Mouse (Mus musculus) ES-Bruce4 (cell line): Measurements from ENCODE around the gene Krtap27-1. TPM values are rescaled to one million over a fixed set of nuclear protein-coding genes. Genes with fewer than 3 reads are reported as not detected.
A peak's percentile ranks its signal among the peaks of the same experiment; 100 is the strongest.

Experiments
- H3K27ac ChIP-seq: 2 replicates; pipeline ENCODE4 v1.5.1; 2012; ENCODE audit warnings: low read length, inconsistent platforms; ENCODE audit not compliant: insufficient read depth
- H3K27me3 ChIP-seq: 2 replicates; pipeline ENCODE4 v1.6.1; 2012; ENCODE audit warnings: mild to moderate bottlenecking, low read length, inconsistent platforms; ENCODE audit not compliant: control insufficient read depth, poor library complexity, insufficient read depth, severe bottlenecking
- H3K36me3 ChIP-seq: 2 replicates; pipeline ENCODE4 v1.6.1; 2012; ENCODE audit warnings: inconsistent platforms, mild to moderate bottlenecking, low read length, moderate library complexity; ENCODE audit not compliant: control insufficient read depth, poor library complexity, insufficient read depth, severe bottlenecking
- H3K4me1 ChIP-seq: one replicate; pipeline ENCODE4 v1.8.1; 2011; ENCODE audit warnings: low read length; ENCODE audit not compliant: control insufficient read depth, insufficient read depth
- H3K4me3 ChIP-seq: 2 replicates; pipeline ENCODE4 v1.5.1; 2011; ENCODE audit warnings: low read depth, mild to moderate bottlenecking, low read length
- H3K9ac ChIP-seq: 2 replicates; pipeline ENCODE4 v1.6.1; 2012; ENCODE audit warnings: low read depth, mild to moderate bottlenecking, inconsistent platforms; ENCODE audit not compliant: poor library complexity, severe bottlenecking
- H3K9me3 ChIP-seq: replicated peaks from 2 replicates; pipeline ENCODE4 v1.6.1; 2012; ENCODE audit warnings: mild to moderate bottlenecking, low read length, inconsistent platforms; ENCODE audit not compliant: control insufficient read depth, poor library complexity, insufficient read depth, severe bottlenecking
- CTCF ChIP-seq: IDR thresholded peaks from one replicate; pipeline ENCODE4 v1.8.1; 2011; ENCODE audit warnings: low read depth, low read length
- EP300 ChIP-seq: IDR thresholded peaks from 2 replicates; pipeline ENCODE4 v1.6.1; 2011; ENCODE audit warnings: low read depth, low read length; ENCODE audit not compliant: insufficient read depth
- POLR2A ChIP-seq: IDR thresholded peaks from one replicate; pipeline ENCODE4 v1.8.1; 2011; ENCODE audit warnings: low read length; ENCODE audit not compliant: insufficient read depth
- polyA plus RNA-seq: library from polyadenylated mRNA; stranded (reverse); fragments of >200 nt; gene quantifications from 2 replicates; pipeline ENCODE4 v1.2.4, GENCODE M21; 2011; ENCODE audit warnings: low read depth; ENCODE audit not compliant: missing spikeins, insufficient read depth, insufficient read length

Gene Krtap27-1
- not detected in 2 replicates for polyA plus RNA-seq

GRCm38 (mm10) chr16:88671571-88671970 lies at the start of gene Krtap27-1:
Krtap27-1 (minus strand) TSS chr16:88671671.
- Histone ChIP-seq H3K4me1 (no peaks in the 10 kb centered on the region), H3K27ac (no peak within 1 kb of the TSS), H3K9me3 (no peaks in the 10 kb centered on the region), H3K4me3 (no peak within 1 kb of the TSS), H3K9ac (no peak within 1 kb of the TSS), H3K27me3 (no peaks in the 10 kb centered on the region), H3K36me3 (no peaks in the 10 kb centered on the region)
- TF ChIP-seq POLR2A (no peak), CTCF (no peak), EP300 (no peak)

DNA sequence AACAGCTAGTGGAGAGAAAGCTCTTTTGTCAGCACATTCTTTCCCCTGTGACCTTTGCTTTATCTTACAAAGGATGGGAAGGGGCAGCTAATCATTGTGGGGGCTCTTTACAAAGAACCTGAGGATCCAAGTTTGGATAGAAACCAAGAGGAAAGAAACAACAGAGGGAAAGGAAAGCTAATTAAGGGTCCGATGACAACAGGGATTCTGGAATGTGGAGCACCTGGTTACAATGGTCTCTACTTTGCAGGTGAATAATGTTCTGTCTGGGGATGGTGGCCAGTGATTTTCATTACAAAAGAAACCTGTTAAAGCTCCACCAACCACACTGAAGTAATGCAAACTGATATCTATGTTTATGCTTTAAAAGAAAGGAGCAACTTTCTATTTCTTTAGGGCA lies 48.6 kb upstream of the Krtap27-1 start:
- H3K27me3 ChIP-seq, result peaks cover 2% of the 10 kb centered on the region; the same call in 1 of the 2 replicates
- H3K4me1 ChIP-seq, result no peaks in the 10 kb centered on the region
- H3K36me3 ChIP-seq, result no peaks in the 10 kb centered on the region
- no peak overlapping the region for H3K4me3 ChIP-seq
- TF ChIP-seq POLR2A (no peak), EP300 (no peak), CTCF (no peak)
- H3K27ac ChIP-seq, result peak overlapping the region; percentile 70
- no peaks in the 10 kb centered on the region; the same call in none of the 2 replicates for H3K9me3 ChIP-seq
- no peak overlapping the region for H3K9ac ChIP-seq

DNA sequence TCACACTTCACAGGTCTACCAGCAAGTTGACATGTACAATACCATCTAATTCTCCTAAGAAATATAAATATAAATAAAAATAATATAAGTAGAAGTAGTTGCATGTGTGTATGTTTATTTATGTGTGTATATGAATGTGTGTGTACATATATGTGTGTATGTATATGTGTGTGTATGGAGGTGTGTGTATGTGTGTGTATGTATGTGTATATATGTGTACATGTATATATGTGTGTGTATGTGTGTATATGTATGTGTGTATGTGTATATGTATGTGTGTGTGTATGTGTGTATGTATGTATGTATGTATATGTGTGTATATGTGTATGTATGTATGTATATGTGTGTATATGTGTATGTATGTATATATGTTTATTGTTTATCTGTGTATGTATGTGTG lies 45.1 kb upstream of the Krtap27-1 start:
- peaks cover 2% of the 10 kb centered on the region; the same call in 1 of the 2 replicates for H3K27me3 ChIP-seq
- H3K9ac ChIP-seq, result no peak overlapping the region
- TF ChIP-seq EP300 (no peak), CTCF (no peak), POLR2A (no peak)
- no peaks in the 10 kb centered on the region for H3K36me3 ChIP-seq
- no peak overlapping the region for H3K4me3 ChIP-seq
- no peaks in the 10 kb centered on the region for H3K4me1 ChIP-seq
- H3K27ac ChIP-seq, result no peak overlapping the region
- H3K9me3 ChIP-seq, result no peaks in the 10 kb centered on the region; the same call in none of the 2 replicates

- Histone ChIP-seq H3K4me1 (no peaks in the 10 kb centered on the region), H3K9me3 (no peaks in the 10 kb centered on the region), H3K27me3 (no peaks in the 10 kb centered on the region), H3K36me3 (no peaks in the 10 kb centered on the region), H3K9ac (no peak overlapping the region), H3K27ac (no peak overlapping the region), H3K4me3 (no peak overlapping the region)
- TF ChIP-seq CTCF, result peak; percentile 58
- TF ChIP-seq EP300, result no peak
- no peak for TF ChIP-seq POLR2A
Measured at GRCm38 (mm10) chr16:88711245-88711644, 39.8 kb upstream of the Krtap27-1 start.

DNA sequence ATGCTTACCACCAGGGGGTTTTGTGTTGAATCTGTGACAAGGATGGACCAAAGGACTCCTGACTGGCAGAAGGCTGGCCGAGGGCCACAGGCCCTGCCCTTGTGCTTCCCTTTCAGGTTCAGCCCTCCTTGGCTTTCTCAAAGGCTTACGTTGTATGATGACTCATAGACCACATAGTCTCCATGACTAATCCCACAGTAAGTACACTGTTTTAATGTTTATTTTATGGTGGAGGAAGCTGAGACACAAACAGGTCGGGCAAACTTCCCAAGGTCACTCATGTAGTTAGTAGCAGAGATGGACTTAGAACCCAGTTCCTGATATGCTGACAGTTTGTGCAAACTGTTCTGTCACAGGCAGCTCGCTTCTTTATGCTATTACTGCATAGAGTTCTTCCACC lies 39.3 kb upstream of the Krtap27-1 start:
- Histone ChIP-seq H3K9ac (no peak overlapping the region), H3K4me3 (no peak overlapping the region), H3K27me3 (no peaks in the 10 kb centered on the region), H3K9me3 (no peaks in the 10 kb centered on the region), H3K4me1 (no peaks in the 10 kb centered on the region), H3K36me3 (no peaks in the 10 kb centered on the region), H3K27ac (no peak overlapping the region)
- TF ChIP-seq EP300 (no peak), CTCF (no peak), POLR2A (no peak)

DNA sequence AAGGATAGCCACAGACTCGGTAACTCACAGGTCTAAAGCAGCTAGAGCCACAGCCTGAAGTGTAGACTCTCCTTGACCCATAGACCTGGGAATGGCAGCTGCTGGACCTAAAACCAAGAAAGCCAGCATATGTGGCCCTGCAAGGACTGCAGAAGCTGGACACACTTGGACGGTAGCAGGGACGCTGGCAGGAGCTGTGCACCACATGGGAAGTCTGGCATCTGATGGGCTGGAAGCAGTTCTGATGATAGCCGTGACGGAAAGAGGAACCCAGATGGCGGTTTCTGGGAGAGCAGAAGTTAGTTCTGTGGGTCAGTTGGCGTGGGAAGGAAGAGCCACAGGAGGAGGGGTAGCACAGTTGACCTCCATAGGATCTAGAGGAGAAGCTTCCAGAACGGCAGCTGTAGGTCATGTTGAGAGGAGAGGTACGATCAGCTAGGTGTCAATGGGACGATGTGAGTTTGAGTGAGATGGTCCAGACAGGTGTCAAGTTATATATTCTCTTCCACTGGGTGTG lies 36.1 kb upstream of the Krtap27-1 start, which contains the start of gene 2310061N02Rik:
2310061N02Rik (minus strand) TSS at position 467 of the 517 bp plus-strand sequence.
- no peaks in the 10 kb centered on the region for H3K27me3 ChIP-seq
- H3K9ac ChIP-seq, result no peak within 1 kb of the TSS
- no peak within 1 kb of the TSS for H3K27ac ChIP-seq
- TF ChIP-seq EP300 (no peak), CTCF (no peak), POLR2A (no peak)
- H3K4me3 ChIP-seq, result no peak within 1 kb of the TSS
- no peaks in the 10 kb centered on the region for H3K9me3 ChIP-seq
- no peaks in the 10 kb centered on the region for H3K4me1 ChIP-seq
- no peaks in the 10 kb centered on the region for H3K36me3 ChIP-seq
